27 mouse cellular contexts compared by ENCODE assay signal in genomic region chr13:29940071-29940470, GRCm38 (mm10). TPM values are rescaled to one million over a fixed set of nuclear protein-coding genes. Genes with fewer than 3 reads are reported as not detected.
A peak's percentile ranks its signal among the peaks of the same experiment; 100 is the strongest.
DNase-seq lines count a peak whose midpoint lies in the region; ATAC-seq and TF ChIP-seq lines count a peak whose summit lies in the region.
"Had no signal": no experiment of that assay in that cellular context is flagged by ENCODE, and none has a peak within 500 bp of the region (broad histone marks: within the 10 kb centered on the region; RNA-seq: fewer than 3 reads in every experiment).

No protein-coding gene starts in this region.

- peaks cover 13% of the 10 kb centered on the region for H3K4me1 ChIP-seq in liver, adult 2 months (ENCODE audit: control insufficient read depth, insufficient read depth, low read length)
- no peaks in the 10 kb centered on the region for H3K4me1 ChIP-seq in liver, postnatal 0 days (ENCODE audit: insufficient read depth)
- H3K4me1 ChIP-seq: hindbrain, embryonic 12.5 days had no signal

- no peak for TF ChIP-seq POLR2A in liver, adult 2 months (IDR thresholded peaks at IDR 0.05; ENCODE audit: extremely low read depth, insufficient read depth, low read length)

- no peaks in the 10 kb centered on the region for H3K36me3 ChIP-seq in liver, adult 2 months (ENCODE audit: control insufficient read depth, insufficient read depth, low read length)
- no peaks in the 10 kb centered on the region; the same call in 1 of the 2 replicates for H3K36me3 ChIP-seq in liver, postnatal 0 days (replicated peaks; ENCODE audit: insufficient read depth, low read length)
- H3K36me3 ChIP-seq: hindbrain, embryonic 15.5 days had no signal

- DNase-seq in kidney, adult 11 months, result peak; percentile 22
- DNase-seq in kidney, postnatal 14 days, result no peak
- DNase-seq in kidney, adult 8-10 months, result peak; percentile 27 to 42
- DNase-seq in kidney, postnatal 10 days, result no peak
- DNase-seq in liver, adult 2 months (ENCODE audit: extremely low read depth, low read depth, low spot score), result peak; percentile 89
- no peak for DNase-seq in liver, postnatal 0 days
- no peak for DNase-seq in heart, postnatal 36 days
- DNase-seq: adrenal gland, adult 2 months; adrenal gland, postnatal 14 days; B cell, adult 2 months; cerebellum, adult 11 months; cerebellum, adult 2 months; cerebellum, adult 9-11 months; cerebellum, postnatal 25 days; forebrain, postnatal 0 days; gastrocnemius, postnatal 10 days; gastrocnemius, postnatal 36 days; heart, adult 2 months; heart, postnatal 14 days had no signal

- H3K9ac ChIP-seq in liver, adult 2 months (ENCODE audit: low read depth, low read length), result no peak overlapping the region
- no peak overlapping the region for H3K9ac ChIP-seq in liver, postnatal 0 days (replicated peaks)
- H3K9ac ChIP-seq: embryonic facial prominence, embryonic 12.5 days; embryonic facial prominence, embryonic 15.5 days; forebrain, postnatal 0 days; heart, embryonic 13.5 days; hindbrain, embryonic 12.5 days; hindbrain, embryonic 15.5 days had no signal

- no peak for ATAC-seq in liver, postnatal 0 days
- ATAC-seq: forebrain, embryonic 14.5 days; forebrain, postnatal 0 days had no signal

- H3K9me3 ChIP-seq in liver, postnatal 0 days (ENCODE audit: low read length), result no peaks in the 10 kb centered on the region
- H3K9me3 ChIP-seq: embryonic facial prominence, embryonic 12.5 days; embryonic facial prominence, embryonic 15.5 days; heart, embryonic 10.5 days; hindbrain, embryonic 12.5 days; hindbrain, embryonic 15.5 days had no signal

- 29% methylated on average over 7 of the region's 7 CpGs for WGBS in liver, adult 2 months
- 92% methylated on average over 7 of the region's 7 CpGs for WGBS in liver, postnatal 0 days (ENCODE audit: insufficient replicate concordance)

- TF ChIP-seq EP300 in liver, postnatal 0 days (IDR thresholded peaks at IDR 0.05; ENCODE audit: low read depth), result no peak

- no peaks in the 10 kb centered on the region for H3K27me3 ChIP-seq in liver, adult 2 months (ENCODE audit: control insufficient read depth, insufficient read depth, low read length)
- H3K27me3 ChIP-seq in liver, postnatal 0 days (ENCODE audit: insufficient read depth, low read length), result no peaks in the 10 kb centered on the region
- H3K27me3 ChIP-seq: CH12.LX; embryonic facial prominence, embryonic 12.5 days; embryonic facial prominence, embryonic 15.5 days; heart, embryonic 13.5 days; hindbrain, embryonic 12.5 days; hindbrain, embryonic 15.5 days had no signal

- intact Hi-C loops in heart, postnatal 36 days (cut with DNase I), result no loop called here

- H3K27ac ChIP-seq in liver, adult 2 months (replicated peaks; ENCODE audit: insufficient read depth, low read depth, low read length), result no peak overlapping the region
- no peak overlapping the region for H3K27ac ChIP-seq in liver, postnatal 0 days (ENCODE audit: low read depth)
- H3K27ac ChIP-seq: heart, adult 2 months; heart, embryonic 10.5 days; heart, embryonic 13.5 days; hindbrain, embryonic 12.5 days; hindbrain, embryonic 15.5 days had no signal

- TF ChIP-seq CTCF in liver, adult 2 months (IDR thresholded peaks at IDR 0.05; ENCODE audit: low read depth, low read length), result no peak
- no peak for TF ChIP-seq CTCF in liver, postnatal 0 days (IDR thresholded peaks at IDR 0.05; ENCODE audit: low read depth)

- no peak overlapping the region for H3K4me2 ChIP-seq in liver, postnatal 0 days (ENCODE audit: low read depth, low read length)
- H3K4me2 ChIP-seq: embryonic facial prominence, embryonic 12.5 days; embryonic facial prominence, embryonic 15.5 days; heart, embryonic 13.5 days; hindbrain, embryonic 12.5 days; hindbrain, embryonic 15.5 days had no signal

- H3K4me3 ChIP-seq in liver, adult 2 months (ENCODE audit: insufficient read depth, low read depth, low read length), result no peak overlapping the region
- H3K4me3 ChIP-seq in liver, postnatal 0 days (ENCODE audit: low read depth, low read length), result no peak overlapping the region
- H3K4me3 ChIP-seq: embryonic facial prominence, embryonic 12.5 days; embryonic facial prominence, embryonic 15.5 days; heart, adult 2 months; heart, embryonic 10.5 days; heart, embryonic 13.5 days; hindbrain, embryonic 12.5 days; hindbrain, embryonic 15.5 days had no signal

- peaks cover 8% of the 10 kb centered on the region; the same call in 1 of the 2 replicates for H3K79me2 ChIP-seq in liver, adult 2 months (ENCODE audit: control insufficient read depth, insufficient read depth, low read length)

RNA-seq across cellular contexts. Expression of gene E2f3, which starts 45.8 kb away (rescaled TPM):
- 1.7 TPM in 2 replicates for total RNA-seq in liver, adult 2 months (2014; rRNA removed)
- 1.9 TPM in 2 replicates for polyA plus RNA-seq in liver, adult 2 months (2012; rRNA removed)
- polyA plus RNA-seq in liver, postnatal 0 days (2015; fragmentation: Nextera tagmentation; extraction: Ambion mirVana), result 2.4 and 2.6 TPM in 2 replicates
- 1 to 10 TPM; 6.4 to 6.6 TPM for total RNA-seq in heart, postnatal 36 days (2021)

Comparison
In these comparisons a context has a peak if more than half of its experiments do, and no peak if none do; other contexts are left out.
1. DNase-seq: peak in kidney, adult 11 months (single experiment), kidney, adult 8-10 months (2 of 2) and liver, adult 2 months (single experiment); none in kidney, postnatal 14 days (single experiment), kidney, postnatal 10 days (single experiment), liver, postnatal 0 days (single experiment) and heart, postnatal 36 days (0 of 2).